Mouse (Mus musculus): Measurements from ENCODE around the gene Itgb8.

Itgb8 gene

DNA sequence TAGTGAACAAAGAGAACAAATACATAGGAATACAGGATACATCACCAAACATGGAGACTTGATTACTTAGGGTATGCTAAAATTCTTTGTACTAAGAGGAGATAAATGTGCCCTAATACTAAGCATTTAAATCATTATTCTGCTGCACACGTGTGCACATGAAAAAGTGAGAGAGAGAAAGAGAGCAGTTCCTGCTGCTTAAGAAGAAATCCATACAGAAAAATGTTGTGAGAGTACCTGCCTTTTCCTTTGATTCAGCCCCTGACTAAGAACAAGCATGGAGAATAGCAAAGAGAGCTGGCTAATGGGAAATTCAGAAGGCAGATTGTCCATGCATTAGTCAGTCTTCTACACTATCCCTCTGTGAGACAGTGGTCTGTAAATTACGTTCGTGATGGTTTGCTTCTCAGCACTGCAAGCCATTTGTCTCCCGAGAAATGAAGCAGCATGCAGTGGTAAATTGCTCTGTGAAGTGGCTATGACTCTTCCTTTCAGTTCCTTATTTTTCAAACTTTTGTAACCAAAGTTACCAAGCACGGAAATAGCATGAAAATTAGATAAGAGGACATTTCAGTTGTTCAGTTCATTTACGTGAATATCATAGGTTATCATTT is 125.0 kb downstream of the Itgb8 start:
- DNase-seq, result no peak

DNA sequence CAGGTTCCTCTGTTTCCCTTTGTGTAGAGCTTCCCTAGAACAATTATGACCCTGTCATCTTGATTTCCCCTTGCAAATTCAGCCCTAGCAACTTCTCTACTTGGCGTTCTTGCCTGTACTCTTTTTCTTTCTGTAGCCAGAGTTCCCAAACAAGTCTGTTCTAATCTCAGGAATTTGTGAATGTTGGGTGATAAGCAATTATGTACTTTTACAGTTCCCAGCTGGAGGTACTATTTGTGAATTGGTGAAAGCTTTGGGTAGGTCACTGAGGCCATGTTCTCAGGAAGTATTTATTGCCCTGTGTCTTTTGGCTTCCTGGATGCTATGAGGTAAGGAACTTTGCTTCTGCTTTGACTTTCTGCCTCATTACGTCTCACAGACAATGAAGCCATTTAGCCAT is 128.5 kb downstream of the Itgb8 start:
- no peak for DNase-seq

Measured in kidney, adult 11 months (tissue).